Mouse (Mus musculus) erythroblast, embryonic 14.5 days (primary cell): Measurements from ENCODE around the gene Pex13. TPM values are rescaled to one million over a fixed set of nuclear protein-coding genes. Genes with fewer than 3 reads are reported as not detected.
"Not testable (repeated sequence)": the region's sequence is repeated elsewhere in the genome, so short reads cannot be mapped to it uniquely, and the experiment has no call there.

ENCODE experiments used
- H3K27me3 ChIP-seq: 2 replicates; pipeline ENCODE4 v1.6.1; 2012; ENCODE audit warnings: inconsistent platforms; ENCODE audit not compliant: control insufficient read depth
- H3K36me3 ChIP-seq: 2 replicates; pipeline ENCODE4 v1.6.1; 2012; ENCODE audit warnings: mild to moderate bottlenecking, inconsistent platforms; ENCODE audit not compliant: control insufficient read depth
- H3K4me1 ChIP-seq: 2 replicates; pipeline ENCODE4 v1.6.1; 2012; ENCODE audit warnings: inconsistent platforms; ENCODE audit not compliant: control insufficient read depth
- H3K4me3 ChIP-seq: replicated peaks from 2 replicates; pipeline ENCODE3; 2012; ENCODE audit warnings: moderate library complexity, mild to moderate bottlenecking, inconsistent platforms
- H3K9me3 ChIP-seq: 2 replicates; pipeline ENCODE4 v1.6.1; 2012; ENCODE audit warnings: low read length, inconsistent platforms, mixed read lengths; ENCODE audit not compliant: control insufficient read depth
- GATA1 ChIP-seq: IDR thresholded peaks from 2 replicates; pipeline ENCODE4 v1.6.1; 2012; ENCODE audit warnings: low read length, inconsistent platforms, mixed read lengths
- TAL1 ChIP-seq: IDR thresholded peaks from 3 replicates; pipeline ENCODE4 v1.6.1; 2012; ENCODE audit warnings: low read length, inconsistent platforms, mixed read lengths
- polyA plus RNA-seq: library from polyadenylated mRNA; stranded (reverse); fragments of >175 nt; gene quantifications from 2 replicates; pipeline ENCODE4 v1.2.3, GENCODE M21; 2012

Pex13 gene
- polyA plus RNA-seq, 1 experiment, result 0.11 TPM

GRCm38 (mm10) chr11:23618995-23619394 lies 46.8 kb downstream of the Pex13 start:
- Histone ChIP-seq H3K36me3 (peaks cover 4% of the 10 kb centered on the region), H3K27me3 (no peaks in the 10 kb centered on the region), H3K9me3 (no peaks in the 10 kb centered on the region), H3K4me3 (no peak overlapping the region), H3K4me1 (no peaks in the 10 kb centered on the region)
- TF ChIP-seq TAL1 (no peak), GATA1 (no peak)

- TF ChIP-seq GATA1 (no peak), TAL1 (no peak)
- H3K9me3 ChIP-seq, result no peaks in the 10 kb centered on the region
- H3K4me1 ChIP-seq, result no peaks in the 10 kb centered on the region
- H3K27me3 ChIP-seq, result no peaks in the 10 kb centered on the region
- H3K36me3 ChIP-seq, result peaks cover 6% of the 10 kb centered on the region
- no peak overlapping the region for H3K4me3 ChIP-seq
Observed at GRCm38 (mm10) chr11:23614546-23614945, 51.2 kb downstream of the Pex13 start.

DNA sequence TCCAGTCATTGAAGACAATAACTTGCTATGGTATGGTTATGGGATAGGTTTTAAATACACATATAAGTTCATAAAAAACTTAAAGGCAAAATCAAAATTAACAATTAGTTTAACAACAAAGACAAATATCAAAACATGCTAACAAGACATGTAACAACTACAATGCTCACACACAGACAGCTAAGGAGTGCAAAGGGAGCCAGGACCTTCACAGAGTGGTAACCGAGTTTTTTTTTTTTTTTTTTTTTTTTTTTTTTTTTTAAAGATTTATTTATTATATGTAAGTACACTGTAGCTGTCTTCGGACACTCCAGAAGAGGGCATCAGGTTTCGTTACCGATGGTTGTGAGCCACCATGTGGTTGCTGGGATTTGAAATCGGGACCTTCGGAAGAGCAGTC lies 58.5 kb downstream of the Pex13 start:
- H3K36me3 ChIP-seq, H3K4me1 ChIP-seq, H3K27me3 ChIP-seq: not testable (repeated sequence)

More for the DNA sequence above, 58.5 kb downstream of the Pex13 start:
- not testable (repeated sequence) for H3K4me3 ChIP-seq, H3K9me3 ChIP-seq

Other genes with a start within 250 kb of the Pex13 start
- 1.4 and 1.7 TPM in 2 replicates for gene Ahsa2, start 167.9 kb downstream of the Pex13 start, polyA plus RNA-seq
- not detected in 2 replicates for gene 1700093K21Rik, start 144.8 kb downstream of the Pex13 start, polyA plus RNA-seq
- 0.05 and 0.06 TPM in 2 replicates for gene 0610010F05Rik, start 32.3 kb downstream of the Pex13 start, polyA plus RNA-seq
- gene Pus10, start 285 bp downstream of the Pex13 start, polyA plus RNA-seq, result 0.07 and 0.21 TPM in 2 replicates
- under 0.01 and 0.01 TPM in 2 replicates for gene Rel, start 105.0 kb upstream of the Pex13 start, polyA plus RNA-seq
- 0.04 and 0.06 TPM in 2 replicates for gene Papolg, start 229.3 kb upstream of the Pex13 start, polyA plus RNA-seq